Mouse (Mus musculus): ENCODE results near the gene Gm20662.
A peak's percentile ranks its signal among the peaks of the same experiment; 100 is the strongest.

Gm20662 gene

GRCm38 (mm10) chr9:107975399-107976386 is 20.5 kb upstream of the Gm20662 start, which contains the start of gene Uba7:
Uba7 (plus strand) TSS chr9:107975505.
- no peak for DNase-seq

- no peak for DNase-seq
These were observed 17.3 kb upstream of the Gm20662 start for GRCm38 (mm10) chr9:107978815-107979214.

GRCm38 (mm10) chr9:107981684-107982605 is 14.2 kb upstream of the Gm20662 start:
- DNase-seq = no peak

GRCm38 (mm10) chr9:107982681-107983346 is 13.3 kb upstream of the Gm20662 start, which contains the start of gene Gm20661:
Gm20661 (plus strand) TSS chr9:107983058.
- peak in 1 of 2 experiments; percentile 53 for DNase-seq

- peak in 1 of 2 experiments; percentile 35 for DNase-seq
These were observed 12.7 kb upstream of the Gm20662 start for GRCm38 (mm10) chr9:107983421-107983890.

GRCm38 (mm10) chr9:107984052-107984753 is 11.9 kb upstream of the Gm20662 start:
- DNase-seq = no peak

- no peak for DNase-seq
These were observed 11.4 kb upstream of the Gm20662 start for GRCm38 (mm10) chr9:107984754-107985055.

- DNase-seq = peak; percentile 55 to 64
These were observed 10.7 kb upstream of the Gm20662 start, which contains the start of gene Inka1 for GRCm38 (mm10) chr9:107985131-107986119. Inka1 (minus strand) TSS chr9:107985879.

GRCm38 (mm10) chr9:107986376-107986775 is 9.8 kb upstream of the Gm20662 start:
- DNase-seq = peak; percentile 88 to 90

GRCm38 (mm10) chr9:107987950-107988349 is 8.2 kb upstream of the Gm20662 start:
- DNase-seq = no peak

GRCm38 (mm10) chr9:107992197-107992596 is 4.0 kb upstream of the Gm20662 start, which contains the start of gene Cdhr4:
Cdhr4 (plus strand) TSS chr9:107992497.
- DNase-seq = no peak

GRCm38 (mm10) chr9:107993013-107993412 is 3.1 kb upstream of the Gm20662 start:
- no peak for DNase-seq

GRCm38 (mm10) chr9:107994464-107994863 is 1.7 kb upstream of the Gm20662 start:
- DNase-seq = no peak

GRCm38 (mm10) chr9:107995513-107995912 is 636 bp upstream of the Gm20662 start:
- DNase-seq = no peak

- DNase-seq = peak; percentile 100
These were observed 6.0 kb downstream of the Gm20662 start, which contains the start of gene Ip6k1 for GRCm38 (mm10) chr9:108001922-108002770. Ip6k1 (plus strand) TSS chr9:108002501.

GRCm38 (mm10) chr9:108002778-108003530 is 6.8 kb downstream of the Gm20662 start:
- peak in 1 of 2 experiments; percentile 76 for DNase-seq

- DNase-seq = peak; percentile 42 to 48
These were observed 7.4 kb downstream of the Gm20662 start for GRCm38 (mm10) chr9:108003531-108003890.

- no peak for DNase-seq
These were observed 11.9 kb downstream of the Gm20662 start for GRCm38 (mm10) chr9:108008041-108008440.

Measured in cerebellum, postnatal 14 days (tissue).